Mouse (Mus musculus): Measurements from ENCODE around the gene Fkbp10. TPM values are rescaled to one million over a fixed set of nuclear protein-coding genes. Genes with fewer than 3 reads are reported as not detected.
A peak's percentile ranks its signal among the peaks of the same experiment; 100 is the strongest.

Gene Fkbp10
- polyA plus RNA-seq (2016; fragmentation: Nextera tagmentation; extraction: Ambion mirVana) = 44.5 and 48.0 TPM in 2 replicates

- H3K27me3 ChIP-seq = peaks cover 53% of the 10 kb centered on the region
- H3K9ac ChIP-seq (replicated peaks) = peak within 1 kb of the TSS; percentile 67
- peak within 1 kb of the TSS; percentile 57 for H3K4me3 ChIP-seq
- peaks cover 19% of the 10 kb centered on the region; the same call in 1 of the 2 replicates for H3K4me1 ChIP-seq
- ATAC-seq (ENCODE audit: low FRiP score, low read depth) = 0 out of 2 replicates have a peak, but pooled peaks have one; percentile 9
- H3K9me3 ChIP-seq = no peaks in the 10 kb centered on the region
- under 1% methylated on average over 31 of the region's 31 CpGs for WGBS
- H3K27ac ChIP-seq (replicated peaks) = peak within 1 kb of the TSS; percentile 68
- peak within 1 kb of the TSS; percentile 63 for H3K4me2 ChIP-seq (replicated peaks)
- H3K36me3 ChIP-seq = peaks cover 3% of the 10 kb centered on the region; the same call in 1 of the 2 replicates
Observed at GRCm38 (mm10) chr11:100414914-100415822, at the start of gene Fkbp10. TSS of gene Fkbp10 (plus strand) at chr11:100415697.

- H3K27ac ChIP-seq (replicated peaks) = no peak overlapping the region
Observed at GRCm38 (mm10) chr11:100369145-100369544, 46.4 kb upstream of the Fkbp10 start.

GRCm38 (mm10) chr11:100369822-100370221, 45.7 kb upstream of the Fkbp10 start:
- H3K4me1 ChIP-seq = peaks cover 5% of the 10 kb centered on the region; the same call in 1 of the 2 replicates
- no peaks in the 10 kb centered on the region for H3K27me3 ChIP-seq
- H3K9ac ChIP-seq (replicated peaks) = no peak overlapping the region
- ATAC-seq (ENCODE audit: low FRiP score, low read depth) = no peak
- no peak overlapping the region for H3K4me2 ChIP-seq (replicated peaks)
- 81% methylated on average over 8 of the region's 8 CpGs for WGBS
- H3K9me3 ChIP-seq = no peaks in the 10 kb centered on the region
- no peak overlapping the region for H3K27ac ChIP-seq (replicated peaks)
- H3K36me3 ChIP-seq = peaks cover 15% of the 10 kb centered on the region
- H3K4me3 ChIP-seq = no peak overlapping the region

More at GRCm38 (mm10) chr11:100369145-100369544, 46.4 kb upstream of the Fkbp10 start:
- Histone ChIP-seq H3K4me2 (replicated peaks) (no peak overlapping the region), H3K9me3 (no peaks in the 10 kb centered on the region), H3K9ac (replicated peaks) (no peak overlapping the region), H3K27me3 (no peaks in the 10 kb centered on the region), H3K4me1 (peaks cover 5% of the 10 kb centered on the region; the same call in 1 of the 2 replicates), H3K36me3 (peaks cover 11% of the 10 kb centered on the region), H3K4me3 (no peak overlapping the region)
- WGBS = 89% methylated on average over 7 of the region's 7 CpGs
- ATAC-seq (ENCODE audit: low FRiP score, low read depth) = no peak

GRCm38 (mm10) chr11:100371981-100372558, 43.4 kb upstream of the Fkbp10 start:
- Histone ChIP-seq H3K4me2 (replicated peaks) (no peak overlapping the region), H3K4me3 (no peak overlapping the region), H3K9me3 (no peaks in the 10 kb centered on the region), H3K36me3 (peaks cover 21% of the 10 kb centered on the region), H3K9ac (replicated peaks) (no peak overlapping the region), H3K27ac (replicated peaks) (no peak overlapping the region), H3K4me1 (peaks cover 5% of the 10 kb centered on the region; the same call in 1 of the 2 replicates), H3K27me3 (no peaks in the 10 kb centered on the region)
- WGBS = 73% methylated on average over 7 of the region's 8 CpGs
- ATAC-seq (ENCODE audit: low FRiP score, low read depth) = no peak; the same call in 1 of the 2 replicates

- H3K36me3 ChIP-seq = peaks cover 42% of the 10 kb centered on the region
- no peaks in the 10 kb centered on the region for H3K27me3 ChIP-seq
- no peak for ATAC-seq (ENCODE audit: low FRiP score, low read depth)
- H3K27ac ChIP-seq (replicated peaks) = no peak overlapping the region
- H3K4me2 ChIP-seq (replicated peaks) = no peak overlapping the region
- 90% methylated on average over 9 of the region's 9 CpGs for WGBS
- H3K9ac ChIP-seq (replicated peaks) = no peak overlapping the region
- H3K4me1 ChIP-seq = peaks cover 5% of the 10 kb centered on the region; the same call in 1 of the 2 replicates
- H3K4me3 ChIP-seq = no peak overlapping the region
- H3K9me3 ChIP-seq = no peaks in the 10 kb centered on the region
Observed at GRCm38 (mm10) chr11:100375127-100375526, 40.4 kb upstream of the Fkbp10 start.

- Histone ChIP-seq H3K9me3 (no peaks in the 10 kb centered on the region), H3K36me3 (peaks cover 51% of the 10 kb centered on the region), H3K27me3 (no peaks in the 10 kb centered on the region), H3K4me2 (replicated peaks) (no peak overlapping the region), H3K4me3 (no peak overlapping the region), H3K4me1 (peaks cover 5% of the 10 kb centered on the region; the same call in 1 of the 2 replicates), H3K9ac (replicated peaks) (no peak overlapping the region), H3K27ac (replicated peaks) (no peak overlapping the region)
- WGBS = 83% methylated on average over 4 of the region's 4 CpGs
- ATAC-seq (ENCODE audit: low FRiP score, low read depth) = no peak
Observed at GRCm38 (mm10) chr11:100376005-100376404, 39.5 kb upstream of the Fkbp10 start.

GRCm38 (mm10) chr11:100376746-100377389, 38.6 kb upstream of the Fkbp10 start:
- Histone ChIP-seq H3K4me3 (no peak overlapping the region), H3K27me3 (no peaks in the 10 kb centered on the region), H3K9ac (replicated peaks) (no peak overlapping the region), H3K36me3 (peaks cover 55% of the 10 kb centered on the region), H3K4me1 (peaks cover 4% of the 10 kb centered on the region; the same call in 1 of the 2 replicates), H3K4me2 (replicated peaks) (no peak overlapping the region), H3K27ac (replicated peaks) (no peak overlapping the region), H3K9me3 (no peaks in the 10 kb centered on the region)
- no peak for ATAC-seq (ENCODE audit: low FRiP score, low read depth)
- 85% methylated on average over 21 of the region's 21 CpGs for WGBS

- Histone ChIP-seq H3K4me2 (replicated peaks) (no peak overlapping the region), H3K36me3 (peaks cover 65% of the 10 kb centered on the region), H3K4me3 (no peak overlapping the region), H3K4me1 (no peaks in the 10 kb centered on the region), H3K9ac (replicated peaks) (no peak overlapping the region), H3K27me3 (no peaks in the 10 kb centered on the region), H3K9me3 (no peaks in the 10 kb centered on the region), H3K27ac (replicated peaks) (no peak overlapping the region)
- 92% methylated on average over 14 of the region's 14 CpGs for WGBS
- ATAC-seq (ENCODE audit: low FRiP score, low read depth) = no peak
Observed at GRCm38 (mm10) chr11:100377989-100378388, 37.5 kb upstream of the Fkbp10 start.

- H3K9me3 ChIP-seq = no peaks in the 10 kb centered on the region
- WGBS = 87% methylated on average over 5 of the region's 5 CpGs
- H3K4me2 ChIP-seq (replicated peaks) = no peak overlapping the region
- no peak overlapping the region for H3K27ac ChIP-seq (replicated peaks)
- no peak overlapping the region for H3K9ac ChIP-seq (replicated peaks)
- H3K36me3 ChIP-seq = peaks cover 65% of the 10 kb centered on the region
- H3K4me1 ChIP-seq = no peaks in the 10 kb centered on the region
- no peak for ATAC-seq (ENCODE audit: low FRiP score, low read depth)
- no peak overlapping the region for H3K4me3 ChIP-seq
- no peaks in the 10 kb centered on the region for H3K27me3 ChIP-seq
Observed at GRCm38 (mm10) chr11:100378446-100378845, 37.1 kb upstream of the Fkbp10 start.

- Histone ChIP-seq H3K9me3 (no peaks in the 10 kb centered on the region), H3K9ac (replicated peaks) (no peak overlapping the region), H3K4me1 (no peaks in the 10 kb centered on the region), H3K36me3 (peaks cover 61% of the 10 kb centered on the region), H3K4me2 (replicated peaks) (no peak overlapping the region), H3K27me3 (no peaks in the 10 kb centered on the region), H3K27ac (replicated peaks) (no peak overlapping the region), H3K4me3 (no peak overlapping the region)
- 98% methylated on average over 4 of the region's 4 CpGs for WGBS
- no peak for ATAC-seq (ENCODE audit: low FRiP score, low read depth)
Observed at GRCm38 (mm10) chr11:100379311-100379710, 36.2 kb upstream of the Fkbp10 start.

- H3K36me3 ChIP-seq = peaks cover 59% of the 10 kb centered on the region
Observed at GRCm38 (mm10) chr11:100382682-100383081, 32.8 kb upstream of the Fkbp10 start.

More at GRCm38 (mm10) chr11:100382682-100383081, 32.8 kb upstream of the Fkbp10 start:
- Histone ChIP-seq H3K4me3 (no peak overlapping the region), H3K4me2 (replicated peaks) (no peak overlapping the region), H3K4me1 (no peaks in the 10 kb centered on the region), H3K9me3 (no peaks in the 10 kb centered on the region), H3K27ac (replicated peaks) (no peak overlapping the region), H3K9ac (replicated peaks) (no peak overlapping the region), H3K27me3 (no peaks in the 10 kb centered on the region)
- no peak for ATAC-seq (ENCODE audit: low FRiP score, low read depth)
- 81% methylated on average over 6 of the region's 6 CpGs for WGBS

Data from midbrain, embryonic 12.5 days (tissue).